Mouse (Mus musculus) adrenal gland, adult (tissue): Measurements from ENCODE around the gene Hbb-bh2.
A peak's percentile ranks its signal among the peaks of the same experiment; 100 is the strongest.
"Not testable (repeated sequence)": the region's sequence is repeated elsewhere in the genome, so short reads cannot be mapped to it uniquely, and the experiment has no call there.

ENCODE experiments used
- DNase-seq, 2 experiments: peaks; one replicate each; pipeline ENCODE4 v3.0.0; 2022 to 2023; ENCODE audit warnings: low spot score in 1 of 2; ENCODE audit not compliant: inconsistent age in 2 of 2

Gene Hbb-bh2

GRCm38 (mm10) chr7:103840268-103840667, at the start of gene Hbb-bh2:
Hbb-bh2 (minus strand) TSS chr7:103840520.
- DNase-seq: no peak

- DNase-seq: no peak
Observed at GRCm38 (mm10) chr7:103886152-103886551, 45.8 kb upstream of the Hbb-bh2 start, which contains the start of gene Olfr66. Olfr66 (minus strand) TSS chr7:103886252.

- DNase-seq: no peak
Observed at GRCm38 (mm10) chr7:103877093-103877492, 36.8 kb upstream of the Hbb-bh2 start.

- DNase-seq: no peak
Observed at GRCm38 (mm10) chr7:103874451-103874850, 34.1 kb upstream of the Hbb-bh2 start.

GRCm38 (mm10) chr7:103873064-103873463, 32.7 kb upstream of the Hbb-bh2 start:
- DNase-seq: no peak

- no peak for DNase-seq
Observed at GRCm38 (mm10) chr7:103870667-103871066, 30.3 kb upstream of the Hbb-bh2 start.

- DNase-seq: no peak
Observed at GRCm38 (mm10) chr7:103865716-103866115, 25.4 kb upstream of the Hbb-bh2 start.

GRCm38 (mm10) chr7:103861531-103861930, 21.2 kb upstream of the Hbb-bh2 start:
- no peak for DNase-seq

- DNase-seq: peak; percentile 76 to 82
Observed at GRCm38 (mm10) chr7:103860855-103861254, 20.5 kb upstream of the Hbb-bh2 start.

GRCm38 (mm10) chr7:103859076-103859475, 18.8 kb upstream of the Hbb-bh2 start:
- DNase-seq: no peak

- DNase-seq: no peak
Observed at GRCm38 (mm10) chr7:103854669-103855068, 14.3 kb upstream of the Hbb-bh2 start.

GRCm38 (mm10) chr7:103853090-103853489, 12.8 kb upstream of the Hbb-bh2 start, which contains the start of gene Hbb-y:
Hbb-y (minus strand) TSS chr7:103853216.
- no peak for DNase-seq

GRCm38 (mm10) chr7:103844525-103845325, 4.4 kb upstream of the Hbb-bh2 start:
- no peak for DNase-seq

- no peak for DNase-seq
Observed at GRCm38 (mm10) chr7:103843034-103843433, 2.7 kb upstream of the Hbb-bh2 start, which contains the start of gene Hbb-bh1. Hbb-bh1 (minus strand) TSS chr7:103843164.

- no peak for DNase-seq
Observed at GRCm38 (mm10) chr7:103827808-103828207, 12.5 kb downstream of the Hbb-bh2 start, which contains the start of gene Hbb-bs. Hbb-bs (minus strand) TSS chr7:103828096.

GRCm38 (mm10) chr7:103827139-103827538, 13.2 kb downstream of the Hbb-bh2 start:
- DNase-seq: not testable (repeated sequence)

GRCm38 (mm10) chr7:103826255-103826887, 13.9 kb downstream of the Hbb-bh2 start:
- no peak for DNase-seq

- no peak for DNase-seq
Observed at GRCm38 (mm10) chr7:103825536-103826254, 14.6 kb downstream of the Hbb-bh2 start.

- no peak for DNase-seq
Observed at GRCm38 (mm10) chr7:103824597-103824996, 15.7 kb downstream of the Hbb-bh2 start.

GRCm38 (mm10) chr7:103815085-103815484, 25.2 kb downstream of the Hbb-bh2 start:
- not testable (repeated sequence) for DNase-seq

GRCm38 (mm10) chr7:103813766-103814165, 26.6 kb downstream of the Hbb-bh2 start, which contains the start of gene Hbb-bt:
Hbb-bt (minus strand) TSS chr7:103813996.
- DNase-seq: no peak
